Mouse (Mus musculus) forebrain, embryonic 10.5 days (tissue): ENCODE data around the gene Vmac. TPM values are rescaled to one million over a fixed set of nuclear protein-coding genes. Genes with fewer than 3 reads are reported as not detected.

Experiments used
- DNase-seq: peaks from one replicate; pipeline ENCODE4 v3.0.0-alpha.2; 2017; ENCODE audit warnings: low spot score; ENCODE audit errors: extremely low spot score
- H3K27ac ChIP-seq: fragments of 300-500 bp; sonication (generic); 2 replicates; pipeline ENCODE4 v1.5.1; 2016; ENCODE audit warnings: mild to moderate bottlenecking
- H3K27me3 ChIP-seq: fragments of 300-500 bp; sonication (generic); 2 replicates; pipeline ENCODE4 v1.6.1; 2016; ENCODE audit warnings: mild to moderate bottlenecking; ENCODE audit not compliant: poor library complexity, severe bottlenecking
- H3K36me3 ChIP-seq: fragments of 300-500 bp; sonication (generic); replicated peaks from 2 replicates; pipeline ENCODE4 v1.6.1; 2016; ENCODE audit warnings: mild to moderate bottlenecking, moderate library complexity
- H3K4me1 ChIP-seq: fragments of 300-500 bp; sonication (generic); 2 replicates; pipeline ENCODE4 v1.6.1; 2016
- H3K4me3 ChIP-seq: fragments of 300-500 bp; sonication (generic); 2 replicates; pipeline ENCODE4 v1.5.1; 2016; ENCODE audit warnings: mild to moderate bottlenecking, moderate library complexity
- H3K9me3 ChIP-seq: fragments of 300-500 bp; sonication (generic); 2 replicates; pipeline ENCODE4 v1.6.1; 2016; ENCODE audit warnings: mild to moderate bottlenecking, moderate library complexity
- WGBS: fragments of 180-500 bp; shearing (Covaris S2); methylation state at CpG from one replicate; pipeline ENCODE4 v1.1.7; 2016; 5-methylcytosine and 5-hydroxymethylcytosine counted together
- polyA plus RNA-seq: library from polyadenylated mRNA; unstranded; fragments of >200 nt; fragmentation: Nextera tagmentation; extraction: Ambion mirVana; gene quantifications from 2 replicates; pipeline ENCODE4 v1.2.1, GENCODE M21; 2016

Gene Vmac
- polyA plus RNA-seq, 1 experiment from 2014 or later, result 11.1 TPM

DNA sequence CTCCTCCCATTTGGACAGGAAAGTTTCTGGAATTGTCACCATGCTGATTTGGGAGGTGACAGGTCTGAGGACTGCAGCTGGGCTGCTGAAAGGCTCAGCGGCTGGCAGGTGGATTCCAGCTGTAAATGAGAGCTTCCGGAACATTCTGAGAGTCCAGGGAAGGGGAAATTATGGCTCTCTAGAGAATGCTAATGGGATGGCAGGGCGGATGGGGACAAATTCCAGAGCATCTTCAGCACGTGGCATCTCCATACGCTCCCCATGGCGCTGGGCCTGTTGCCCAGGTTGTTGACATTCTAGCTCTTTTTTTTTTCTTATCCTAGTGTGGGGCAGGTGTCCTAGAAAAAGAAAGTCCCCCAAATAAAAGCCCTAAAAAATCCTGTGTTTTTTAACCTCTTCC lies 11.3 kb upstream of the Vmac start:
- Histone ChIP-seq H3K27me3 (no peaks in the 10 kb centered on the region), H3K4me3 (no peak overlapping the region), H3K27ac (0 out of 2 replicates have a peak overlapping the region, but pooled peaks have one; percentile 44), H3K36me3 (peaks cover 8% of the 10 kb centered on the region), H3K9me3 (no peaks in the 10 kb centered on the region), H3K4me1 (peaks cover 48% of the 10 kb centered on the region)
- no peak for DNase-seq
- WGBS, result 73% methylated on average over 6 of the region's 6 CpGs

DNA sequence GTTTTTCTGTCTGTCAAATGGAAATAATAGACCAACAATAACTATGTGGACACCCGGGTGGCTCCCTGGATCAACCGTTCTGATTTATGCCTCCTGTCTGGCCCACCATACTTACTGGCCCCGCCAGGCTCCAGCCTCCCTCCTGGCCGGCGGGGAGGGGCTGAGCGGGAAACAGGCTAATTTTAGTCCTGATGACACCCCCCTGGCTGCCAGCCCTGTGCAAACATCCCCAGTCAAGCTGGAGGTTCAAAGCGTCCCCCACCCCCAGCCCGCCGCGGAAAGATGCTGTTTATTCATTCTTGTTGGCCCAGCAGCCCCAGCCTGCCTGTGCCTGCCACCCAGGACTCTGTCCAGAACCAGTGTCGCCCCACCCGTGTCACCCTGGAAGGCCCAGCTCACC lies 10.3 kb upstream of the Vmac start:
- peaks cover 19% of the 10 kb centered on the region for H3K36me3 ChIP-seq
- no peak for DNase-seq
- H3K27ac ChIP-seq, result peak overlapping the region; percentile 52; the same call in 1 of the 2 replicates
- H3K27me3 ChIP-seq, result no peaks in the 10 kb centered on the region
- 47% methylated on average over 12 of the region's 12 CpGs for WGBS
- H3K4me1 ChIP-seq, result peaks cover 48% of the 10 kb centered on the region
- H3K4me3 ChIP-seq, result no peak overlapping the region
- H3K9me3 ChIP-seq, result no peaks in the 10 kb centered on the region

DNA sequence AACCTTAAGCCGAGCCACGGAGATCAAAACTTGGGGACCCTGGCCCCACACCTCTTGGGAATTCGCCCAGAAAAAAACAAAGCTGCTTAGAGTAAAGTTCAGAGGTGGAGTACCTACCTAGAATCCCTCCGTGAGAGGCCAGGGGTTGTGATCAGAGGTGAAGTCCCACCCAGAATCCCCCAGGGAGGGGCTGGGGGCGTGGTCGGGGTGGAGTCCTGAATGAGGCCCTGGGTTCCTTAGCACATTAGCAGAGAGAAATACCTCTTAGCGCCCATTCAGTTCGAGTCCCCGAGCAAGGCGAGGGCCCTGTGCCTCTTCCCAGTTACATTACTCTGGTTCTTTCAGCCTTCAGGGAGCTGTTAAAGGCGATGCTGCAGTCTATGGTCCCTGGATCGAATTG lies 9.8 kb upstream of the Vmac start:
- Histone ChIP-seq H3K36me3 (peaks cover 23% of the 10 kb centered on the region), H3K4me3 (peak overlapping the region; percentile 11; the same call in 1 of the 2 replicates), H3K27ac (no peak overlapping the region), H3K27me3 (no peaks in the 10 kb centered on the region), H3K4me1 (peaks cover 48% of the 10 kb centered on the region), H3K9me3 (no peaks in the 10 kb centered on the region)
- no peak for DNase-seq
- 13% methylated on average over 12 of the region's 12 CpGs for WGBS

DNA sequence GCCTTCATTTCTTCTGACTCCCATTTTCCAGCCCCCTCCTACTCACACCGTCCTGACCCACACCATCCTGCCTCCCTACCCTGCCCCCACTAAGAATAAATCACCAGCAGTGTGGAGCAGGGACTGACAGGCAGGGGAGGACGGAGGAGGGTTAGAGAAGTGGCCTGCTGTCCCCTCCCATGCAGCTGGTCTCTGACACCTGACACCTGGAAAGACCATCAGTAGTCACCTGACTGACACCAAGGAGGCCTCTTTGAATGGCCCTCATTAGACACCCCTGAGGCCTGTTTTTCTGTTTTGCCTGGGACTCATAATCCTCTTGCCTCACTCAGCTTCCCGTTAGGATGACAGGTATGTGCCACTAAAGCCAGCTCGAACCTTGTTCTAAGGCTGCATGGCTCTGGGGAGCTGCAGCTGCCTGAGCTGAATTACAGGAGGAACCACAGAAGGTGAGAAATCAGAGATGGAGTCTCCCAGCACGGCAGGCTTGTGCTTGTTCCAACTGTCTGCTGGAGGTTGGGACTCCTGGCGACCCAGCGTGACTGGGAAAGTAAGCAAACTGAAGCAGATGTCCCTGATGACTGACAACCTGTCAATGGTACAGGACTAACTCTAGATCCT lies 9.3 kb upstream of the Vmac start:
- H3K27ac ChIP-seq, result peak overlapping the region; percentile 5; the same call in 1 of the 2 replicates
- no peaks in the 10 kb centered on the region for H3K27me3 ChIP-seq
- 13% methylated on average over 7 of the region's 7 CpGs for WGBS
- peak overlapping the region; percentile 11 for H3K4me3 ChIP-seq
- H3K4me1 ChIP-seq, result peaks cover 48% of the 10 kb centered on the region
- no peak for DNase-seq
- H3K36me3 ChIP-seq, result peaks cover 29% of the 10 kb centered on the region
- no peaks in the 10 kb centered on the region for H3K9me3 ChIP-seq

DNA sequence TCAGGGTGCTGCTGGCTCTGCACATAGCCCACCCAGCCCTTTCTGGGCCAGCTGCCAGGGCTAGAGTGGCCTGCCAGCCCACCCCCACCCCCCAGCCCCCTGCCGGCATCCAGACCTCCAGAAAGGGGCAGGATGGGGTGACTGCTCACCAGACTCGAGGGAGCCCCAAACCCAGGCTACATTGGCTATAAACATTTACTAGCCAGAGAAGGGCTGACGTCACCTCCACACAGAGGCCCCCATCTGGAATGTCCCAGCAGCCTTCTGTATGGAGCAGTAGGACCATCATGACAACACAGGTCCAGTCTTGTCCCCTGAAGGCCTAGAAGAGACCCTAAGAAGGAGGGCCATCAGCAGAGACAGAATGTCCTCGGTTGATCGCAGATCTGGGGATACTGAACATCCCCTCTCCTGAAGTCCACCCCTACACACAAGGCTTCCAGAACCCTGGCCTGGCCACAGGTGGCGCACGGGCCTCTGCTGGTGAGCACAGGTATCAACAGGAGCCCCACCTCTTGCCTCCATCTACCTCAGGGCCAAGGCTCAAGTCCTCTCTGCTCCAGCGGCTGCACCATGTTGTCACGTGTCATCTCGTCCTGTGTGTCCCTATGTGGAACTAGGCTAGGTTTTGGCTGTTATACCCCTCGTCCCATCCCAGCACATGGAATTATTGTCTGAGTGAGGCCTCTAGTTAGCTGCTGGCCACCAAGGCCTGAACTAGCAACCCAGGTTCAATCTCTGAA lies 5.8 kb upstream of the Vmac start:
- WGBS, result 88% methylated on average over 11 of the region's 11 CpGs
- H3K9me3 ChIP-seq, result no peaks in the 10 kb centered on the region
- H3K4me3 ChIP-seq, result no peak overlapping the region
- H3K27me3 ChIP-seq, result no peaks in the 10 kb centered on the region
- H3K4me1 ChIP-seq, result peaks cover 40% of the 10 kb centered on the region
- H3K36me3 ChIP-seq, result peaks cover 44% of the 10 kb centered on the region
- no peak for DNase-seq
- no peak overlapping the region for H3K27ac ChIP-seq

DNA sequence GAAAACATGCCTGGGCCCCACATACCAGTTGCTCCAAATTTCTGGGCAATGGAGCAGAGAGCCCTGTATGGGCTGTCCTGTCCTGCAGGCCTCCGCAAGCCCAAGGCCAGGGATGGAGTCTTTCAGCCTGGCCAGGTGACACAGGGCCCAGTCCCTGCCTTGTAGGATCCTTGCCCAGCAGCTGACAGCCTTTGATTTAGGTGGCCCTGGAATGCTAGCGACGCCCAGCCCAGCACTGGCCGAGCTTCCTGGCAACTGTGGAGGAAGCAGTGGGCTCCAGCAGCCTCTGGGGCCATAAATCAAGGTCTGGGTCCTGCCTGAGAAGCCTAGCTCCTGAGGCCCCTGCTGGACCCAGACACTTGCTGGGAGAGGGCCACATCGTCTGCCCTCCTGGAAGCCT lies 4.6 kb upstream of the Vmac start:
- Histone ChIP-seq H3K4me3 (no peak overlapping the region), H3K27ac (no peak overlapping the region), H3K9me3 (no peaks in the 10 kb centered on the region), H3K36me3 (peaks cover 44% of the 10 kb centered on the region), H3K4me1 (peaks cover 34% of the 10 kb centered on the region), H3K27me3 (no peaks in the 10 kb centered on the region)
- WGBS, result 93% methylated on average over 5 of the region's 5 CpGs
- DNase-seq, result no peak

DNA sequence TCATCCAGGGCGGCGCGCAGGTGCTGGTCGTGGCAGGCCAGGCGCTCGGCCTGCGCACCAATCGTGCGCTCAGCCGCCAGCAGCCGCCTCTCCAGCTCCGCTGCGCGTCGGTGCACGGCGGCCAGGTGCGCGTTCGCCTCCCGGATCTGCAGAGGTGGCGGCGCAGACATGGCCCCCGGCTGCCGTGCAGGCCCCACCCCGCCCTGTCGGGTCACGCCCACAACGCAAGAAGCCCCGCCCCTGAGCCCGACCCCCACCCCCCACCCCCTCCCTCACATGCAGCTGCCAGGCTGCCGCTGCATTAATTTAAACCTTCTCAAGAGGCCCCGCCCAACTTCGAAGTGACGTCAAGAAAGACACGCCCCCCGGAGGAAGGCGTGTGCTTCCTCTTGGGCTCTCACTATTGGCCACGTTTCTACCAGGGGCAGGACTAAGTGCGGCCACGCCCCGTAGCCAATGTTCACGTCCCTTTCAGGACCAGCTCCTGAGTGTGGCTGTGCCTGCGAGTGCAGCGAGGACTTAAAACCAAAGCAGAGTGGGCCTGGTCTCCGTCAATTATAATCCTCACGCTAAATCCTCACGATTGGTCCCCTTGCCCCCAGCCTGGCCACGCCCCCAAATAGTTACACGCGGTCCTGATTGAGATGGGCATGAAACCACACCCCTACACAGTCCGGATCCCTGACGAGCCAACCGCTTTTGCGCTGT lies 1.0 kb downstream of the Vmac start:
- Histone ChIP-seq H3K4me1 (peaks cover 42% of the 10 kb centered on the region), H3K4me3 (peak overlapping the region; percentile 81), H3K27ac (peak overlapping the region; percentile 93), H3K9me3 (no peaks in the 10 kb centered on the region), H3K36me3 (peaks cover 30% of the 10 kb centered on the region), H3K27me3 (no peaks in the 10 kb centered on the region)
- under 1% methylated on average over 55 of the region's 55 CpGs for WGBS
- DNase-seq, result peak; percentile 98

DNA sequence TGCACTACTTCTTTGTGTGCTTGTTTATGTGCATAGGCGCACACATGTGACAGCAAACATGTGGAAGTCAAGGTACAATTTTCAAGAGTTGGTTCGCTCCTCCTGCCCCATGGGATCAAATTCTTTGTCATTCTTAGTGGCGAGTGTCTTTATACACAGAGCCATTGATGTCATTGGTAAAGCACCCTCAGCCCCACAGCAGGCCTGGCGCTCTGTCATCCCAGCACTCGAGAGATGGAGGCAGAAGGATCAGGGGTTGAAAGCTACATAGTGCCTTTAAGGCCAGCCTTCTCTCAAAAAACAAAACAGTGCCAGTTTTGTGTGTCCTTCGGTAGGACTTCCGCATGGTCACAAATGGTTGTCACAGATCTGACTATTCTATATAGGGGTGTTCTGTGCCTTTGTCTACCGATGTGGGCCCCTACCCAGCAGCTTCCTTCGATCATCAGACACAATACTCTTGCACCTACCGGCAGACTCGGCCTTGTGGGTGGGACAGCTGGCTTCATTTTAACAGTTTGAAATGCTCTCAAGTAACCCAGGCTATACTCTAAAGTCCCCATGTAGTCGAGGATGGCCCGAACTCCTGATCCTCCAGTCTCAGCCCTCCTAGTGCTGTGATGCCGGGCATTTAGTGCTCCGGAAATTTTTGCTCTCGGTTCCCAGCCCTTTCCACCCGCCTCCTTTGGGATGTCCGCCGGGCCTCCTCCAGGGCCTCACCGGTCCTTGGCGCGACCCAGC lies 1.7 kb downstream of the Vmac start:
- peaks cover 30% of the 10 kb centered on the region for H3K36me3 ChIP-seq
- peaks cover 45% of the 10 kb centered on the region for H3K4me1 ChIP-seq
- whole genome bisulfite sequencing, result 26% methylated on average over 22 of the region's 22 CpGs
- H3K4me3 ChIP-seq, result peak overlapping the region; percentile 81
- no peaks in the 10 kb centered on the region for H3K9me3 ChIP-seq
- no peak for DNase-seq
- no peaks in the 10 kb centered on the region for H3K27me3 ChIP-seq
- peak overlapping the region; percentile 93 for H3K27ac ChIP-seq

DNA sequence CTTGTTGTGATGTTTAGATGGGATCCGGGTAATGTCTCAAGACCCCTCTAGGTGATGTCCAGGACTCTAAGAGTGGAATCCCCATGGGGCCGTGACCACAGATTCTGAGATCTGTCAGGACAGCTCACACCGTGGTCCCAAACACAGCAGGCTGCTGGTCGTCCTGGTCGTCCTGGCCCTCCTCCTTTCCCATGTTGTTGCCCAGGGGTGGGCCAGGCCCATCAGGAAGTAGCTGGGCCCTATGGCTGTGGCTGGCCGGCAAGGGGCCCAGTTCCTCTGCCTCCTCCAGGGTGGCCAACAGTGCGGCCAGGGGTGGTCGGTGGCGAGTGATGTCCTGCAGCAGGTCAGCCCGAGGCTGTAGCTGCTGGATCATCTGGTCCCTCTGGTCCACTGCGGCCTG lies 2.5 kb downstream of the Vmac start:
- Histone ChIP-seq H3K36me3 (peaks cover 32% of the 10 kb centered on the region), H3K4me3 (no peak overlapping the region), H3K4me1 (peaks cover 45% of the 10 kb centered on the region), H3K9me3 (no peaks in the 10 kb centered on the region), H3K27me3 (no peaks in the 10 kb centered on the region), H3K27ac (no peak overlapping the region)
- DNase-seq, result no peak
- 61% methylated on average over 11 of the region's 11 CpGs for WGBS

DNA sequence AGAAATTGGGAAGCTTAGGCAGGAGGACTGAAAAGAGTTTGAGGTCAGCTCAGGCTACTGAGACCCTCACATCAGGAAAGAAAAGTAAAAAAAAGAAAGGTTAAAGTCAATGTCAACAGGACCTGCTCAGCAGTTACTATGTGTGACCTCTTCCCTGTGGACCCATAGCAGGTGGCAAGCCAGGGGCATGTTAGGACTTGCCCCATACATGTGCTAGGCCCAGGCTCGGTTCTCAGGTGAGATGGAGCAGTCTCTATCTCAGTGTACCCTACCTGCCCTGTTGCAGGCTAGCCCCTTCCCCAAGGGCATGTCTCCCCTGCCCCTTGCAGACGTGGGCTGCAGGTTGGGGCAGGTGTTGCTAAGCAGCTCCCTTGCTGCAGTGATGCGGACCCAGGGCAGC lies 8.1 kb downstream of the Vmac start:
- WGBS, result 90% methylated on average over 3 of the region's 3 CpGs

DNA sequence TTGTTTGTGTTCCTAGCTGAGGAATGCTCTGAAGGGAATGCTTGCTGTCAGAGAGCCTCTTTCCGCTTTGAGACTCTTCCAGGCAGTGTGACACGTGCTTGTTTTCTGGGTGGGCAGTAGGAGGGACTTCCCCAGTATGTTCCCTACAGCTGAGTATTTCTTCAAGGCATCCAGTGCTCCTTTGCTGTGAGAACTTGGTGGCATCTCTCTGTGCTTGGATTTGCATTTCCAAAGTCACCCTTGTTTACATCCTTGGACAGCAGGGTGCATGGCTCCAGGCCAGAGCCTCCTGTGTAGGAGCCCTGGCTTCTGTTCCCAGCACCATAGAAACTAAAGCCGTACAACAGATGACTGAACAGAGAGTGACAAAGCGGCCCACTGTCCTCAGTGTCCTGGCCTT lies 9.1 kb downstream of the Vmac start:
- H3K36me3 ChIP-seq, result peaks cover 99% of the 10 kb centered on the region
- 0 out of 2 replicates have a peak, but pooled peaks cover 3% of the 10 kb centered on the region for H3K4me1 ChIP-seq
- no peak overlapping the region for H3K4me3 ChIP-seq
- no peaks in the 10 kb centered on the region for H3K9me3 ChIP-seq
- no peak for DNase-seq
- WGBS, result 89% methylated on average over 4 of the region's 4 CpGs
- H3K27ac ChIP-seq, result no peak overlapping the region
- H3K27me3 ChIP-seq, result no peaks in the 10 kb centered on the region

More for the DNA sequence above, 8.1 kb downstream of the Vmac start:
- Histone ChIP-seq H3K27me3 (no peaks in the 10 kb centered on the region), H3K4me1 (0 out of 2 replicates have a peak, but pooled peaks cover 3% of the 10 kb centered on the region), H3K36me3 (peaks cover 88% of the 10 kb centered on the region), H3K27ac (no peak overlapping the region), H3K4me3 (no peak overlapping the region), H3K9me3 (no peaks in the 10 kb centered on the region)
- DNase-seq, result no peak

DNA sequence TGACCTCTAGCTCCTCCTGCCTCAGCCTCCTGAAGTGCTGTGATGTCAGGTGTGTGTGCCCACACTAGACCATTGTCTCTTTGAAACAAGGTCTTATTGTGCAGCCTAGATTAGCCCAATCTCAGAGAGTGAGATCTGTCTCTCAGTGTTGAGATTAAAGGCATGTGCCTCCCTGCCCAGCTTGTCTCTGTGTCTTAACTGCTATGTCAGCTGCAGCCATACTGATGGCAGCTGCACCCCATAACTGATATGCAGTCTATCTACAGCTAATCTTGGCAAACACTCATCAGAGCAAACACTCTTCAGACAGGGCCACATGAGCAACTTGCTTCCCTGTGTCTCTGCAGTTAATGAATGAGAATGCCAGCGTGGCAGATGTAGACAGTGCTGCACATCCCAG lies 11.3 kb downstream of the Vmac start:
- 94% methylated on average over 1 of the region's 1 CpGs for WGBS
- no peak overlapping the region for H3K4me3 ChIP-seq
- H3K27me3 ChIP-seq, result no peaks in the 10 kb centered on the region
- no peak for DNase-seq
- no peak overlapping the region for H3K27ac ChIP-seq
- H3K36me3 ChIP-seq, result peaks cover 100% of the 10 kb centered on the region
- 0 out of 2 replicates have a peak, but pooled peaks cover 3% of the 10 kb centered on the region for H3K4me1 ChIP-seq
- no peaks in the 10 kb centered on the region for H3K9me3 ChIP-seq
